Mouse (Mus musculus): Measurements from ENCODE around the gene Camk2b. TPM values are rescaled to one million over a fixed set of nuclear protein-coding genes. Genes with fewer than 3 reads are reported as not detected.
A peak's percentile ranks its signal among the peaks of the same experiment; 100 is the strongest.

Gene Camk2b
- total RNA-seq, 1 experiment from 2014 or later: 13.6 TPM

DNA sequence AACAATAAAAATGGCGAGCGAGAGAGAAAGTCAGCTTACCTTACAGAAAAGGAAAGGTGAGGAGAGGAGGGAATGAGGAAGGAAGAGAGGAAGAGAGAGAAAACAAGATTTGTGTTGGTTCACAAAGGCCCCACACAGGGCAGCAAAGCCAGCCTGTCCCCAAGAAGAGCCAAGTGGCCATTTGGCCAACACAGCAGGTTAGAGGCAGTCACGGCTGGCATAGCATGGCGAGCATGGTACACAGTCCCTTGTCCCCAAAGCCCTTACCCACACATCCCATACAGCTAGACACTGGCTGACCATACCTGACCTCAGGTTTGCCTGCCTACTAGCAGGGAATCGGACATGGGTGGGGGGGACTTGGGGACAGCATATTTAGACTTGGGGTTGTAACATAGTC, 82.5 kb downstream of the Camk2b start:
- no peak for DNase-seq

GRCm38 (mm10) chr11:5981323-5981722, 84.8 kb downstream of the Camk2b start:
- DNase-seq: no peak

DNA sequence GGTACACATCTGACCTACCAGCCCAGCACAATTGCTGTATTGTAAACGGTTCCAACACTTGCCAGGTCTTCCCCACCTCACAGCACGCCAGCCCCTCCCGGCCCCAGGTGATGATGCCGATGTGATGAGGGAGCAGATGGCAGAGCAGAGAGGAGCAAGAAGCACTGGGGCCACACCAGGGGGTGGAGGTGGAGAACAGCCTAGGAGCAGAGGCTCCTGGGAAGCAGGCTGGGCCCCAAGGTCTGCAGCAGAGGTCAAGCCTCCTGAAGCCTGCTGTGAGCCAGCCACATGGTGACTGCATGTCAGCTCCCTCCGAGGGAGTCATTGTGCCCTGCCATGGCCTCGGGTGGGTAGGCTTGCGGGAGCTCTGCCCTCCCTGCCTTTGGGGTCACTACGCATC, 85.6 kb downstream of the Camk2b start:
- DNase-seq: no peak

DNA sequence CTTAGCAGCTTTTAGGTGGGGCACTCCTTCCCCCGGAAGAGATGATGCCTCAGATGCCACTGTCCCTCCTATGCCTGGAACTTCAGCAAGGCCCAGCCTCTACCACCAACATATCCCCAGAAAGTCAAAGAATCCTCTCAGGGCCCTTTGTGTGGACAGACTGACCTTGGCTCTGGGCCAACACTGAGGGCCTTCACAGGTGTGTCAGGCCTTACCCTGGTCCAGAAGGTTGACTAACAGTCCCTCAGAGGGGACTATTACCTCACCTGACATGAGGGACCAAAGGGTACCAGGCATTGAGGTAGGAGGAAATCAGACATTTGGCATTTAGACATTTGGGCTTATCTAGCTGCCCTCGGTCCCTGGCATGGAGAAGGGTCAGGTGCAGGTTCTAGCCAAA, 86.1 kb downstream of the Camk2b start:
- no peak for DNase-seq

GRCm38 (mm10) chr11:5979088-5979487, 87.1 kb downstream of the Camk2b start:
- DNase-seq: no peak

DNA sequence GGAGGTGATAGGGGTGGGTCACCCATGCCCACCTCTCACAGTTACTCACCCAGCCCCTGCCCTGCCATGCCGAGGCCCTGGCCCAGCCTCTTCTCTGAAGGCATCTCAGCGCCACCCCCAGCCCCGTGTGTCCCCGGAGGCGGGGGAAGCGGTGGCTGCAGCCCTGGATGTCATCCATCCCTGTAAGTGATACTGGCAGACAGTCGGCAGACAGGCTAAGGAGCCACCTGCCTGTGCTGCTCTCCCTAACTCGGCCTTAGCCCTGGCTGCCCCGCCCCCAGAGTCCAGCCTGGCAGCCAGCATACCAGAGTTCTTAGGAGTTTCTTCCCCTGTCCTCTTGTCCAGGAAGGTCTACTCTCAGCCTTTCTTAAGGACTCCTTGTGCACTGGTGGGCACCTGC, 90.1 kb downstream of the Camk2b start:
- no peak for DNase-seq

- DNase-seq: no peak
Observed at GRCm38 (mm10) chr11:5975068-5975467, 91.1 kb downstream of the Camk2b start.

- no peak for DNase-seq
Observed at GRCm38 (mm10) chr11:5974053-5974452, 92.1 kb downstream of the Camk2b start.

GRCm38 (mm10) chr11:5973151-5973550, 93.0 kb downstream of the Camk2b start:
- DNase-seq: no peak

DNA sequence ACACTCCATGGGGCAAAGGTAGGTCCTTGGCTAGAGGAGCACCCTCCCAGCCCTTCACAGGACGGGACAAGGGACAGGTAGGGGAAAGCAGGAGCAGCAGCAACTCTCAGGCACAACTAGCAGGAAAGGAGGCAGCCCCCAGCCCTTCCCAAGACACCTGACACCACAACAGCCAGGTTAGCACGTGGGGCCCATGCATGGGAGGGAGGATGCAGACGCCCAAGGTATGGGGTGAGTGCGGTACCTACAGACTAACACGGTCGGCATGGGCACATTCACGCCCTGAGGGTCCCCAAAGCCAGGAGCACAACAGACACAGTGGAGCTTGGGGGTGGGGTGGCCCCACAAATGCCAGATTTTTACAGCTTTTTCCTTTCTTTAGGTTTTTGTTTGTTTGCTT, 95.0 kb downstream of the Camk2b start:
- DNase-seq: no peak

DNA sequence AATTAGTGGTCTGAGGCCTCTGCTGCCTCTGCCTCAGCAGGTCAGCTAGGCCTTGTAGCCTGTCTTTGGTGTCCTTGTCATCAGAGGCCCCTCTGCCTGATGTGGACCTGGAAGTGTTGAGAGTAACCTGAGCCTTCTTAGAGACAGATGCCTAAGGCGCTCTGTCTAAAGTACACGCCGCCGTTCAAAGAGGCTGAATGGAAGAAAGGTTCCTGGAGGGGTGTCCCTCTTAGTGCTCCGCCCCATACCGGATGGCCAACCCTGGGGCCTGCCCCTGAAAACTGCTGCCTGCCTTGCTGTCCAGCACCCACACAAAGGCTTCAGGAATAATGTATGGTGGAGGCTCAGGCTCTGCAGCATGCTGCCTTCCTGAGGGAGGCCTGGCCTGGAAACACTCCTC, 97.9 kb downstream of the Camk2b start:
- DNase-seq: no peak

DNA sequence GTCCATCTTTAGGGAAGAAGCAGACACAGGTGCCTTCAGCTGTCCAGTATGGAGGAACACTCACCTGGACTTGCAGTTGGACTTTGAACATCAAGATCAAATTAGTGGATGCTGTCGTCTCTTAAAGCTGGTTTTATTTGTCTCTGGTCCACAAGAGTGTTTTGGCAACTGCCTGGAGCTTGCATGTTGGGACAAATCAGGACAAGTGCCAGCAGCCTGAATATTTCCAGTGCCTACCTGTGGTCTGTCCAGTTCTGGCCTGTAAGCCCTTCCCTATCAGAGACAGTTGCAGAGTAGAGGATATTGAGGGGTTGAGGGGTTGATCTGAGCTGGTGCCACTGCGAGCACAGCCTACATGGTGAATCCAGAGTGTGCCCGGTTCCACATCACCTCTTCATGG, 99.4 kb downstream of the Camk2b start:
- DNase-seq: no peak

GRCm38 (mm10) chr11:5965865-5966264, 100.3 kb downstream of the Camk2b start:
- no peak for DNase-seq

GRCm38 (mm10) chr11:5960051-5960450, 106.1 kb downstream of the Camk2b start:
- no peak for DNase-seq

GRCm38 (mm10) chr11:5955546-5956276, 110.5 kb downstream of the Camk2b start, which contains the start of gene Ykt6:
TSS of gene Ykt6 (plus strand) at chr11:5955693.
- DNase-seq: peak; percentile 98

DNA sequence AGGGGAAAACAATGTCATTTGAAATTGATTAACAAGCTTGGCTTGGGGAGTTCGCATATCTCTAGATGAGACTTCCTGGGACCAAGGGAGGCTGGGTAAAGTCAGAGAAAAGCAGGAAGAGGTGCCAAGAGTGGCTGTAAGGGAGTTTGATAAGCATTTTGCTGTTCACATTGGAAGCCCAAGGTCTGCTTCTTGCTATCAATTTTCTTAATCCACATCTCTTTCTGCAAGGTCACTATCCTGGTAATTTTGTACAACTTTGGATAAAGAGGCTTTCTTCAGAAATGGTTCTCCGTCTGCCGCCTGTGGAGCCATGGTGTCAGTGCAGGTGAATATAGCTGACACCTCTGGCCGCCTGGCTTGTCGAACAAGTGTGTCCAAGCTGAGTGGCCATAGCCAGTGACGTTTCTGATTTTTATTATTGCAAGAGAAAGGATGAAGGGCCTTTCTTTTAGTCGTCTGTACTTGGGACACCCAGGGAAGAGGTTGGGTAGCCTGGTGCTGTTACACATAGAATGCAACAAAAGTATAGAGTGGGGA, 111.1 kb downstream of the Camk2b start:
- DNase-seq: no peak

GRCm38 (mm10) chr11:5954435-5954834, 111.7 kb downstream of the Camk2b start:
- DNase-seq: no peak

DNA sequence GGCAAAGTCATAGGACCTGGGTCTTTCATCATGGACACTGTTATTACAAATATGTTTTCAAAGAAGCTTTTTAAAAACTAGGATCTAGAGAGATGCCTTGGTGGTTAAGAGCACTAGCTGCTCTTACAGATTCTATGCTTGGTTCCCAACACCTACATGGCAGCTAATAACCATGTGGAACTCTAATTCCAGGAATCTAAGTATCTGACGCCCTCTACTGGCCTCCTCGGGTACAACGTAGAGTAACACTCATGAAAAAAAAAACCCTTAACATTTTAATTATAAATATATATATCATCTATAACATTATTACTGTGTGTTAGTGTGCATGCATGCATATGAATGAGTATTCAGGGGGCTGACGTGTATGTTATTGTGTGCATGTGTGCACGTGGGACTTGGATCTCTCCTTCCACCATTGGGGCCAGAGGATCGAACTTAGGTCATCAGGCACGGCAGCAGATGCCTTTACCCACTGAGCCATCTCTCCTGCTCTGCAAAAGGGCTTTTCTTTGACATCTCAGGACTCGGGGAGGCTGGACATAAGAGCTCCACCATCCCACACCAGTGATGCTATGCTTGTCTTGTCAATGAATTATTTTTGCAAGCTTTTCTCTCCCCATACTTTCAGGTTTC, 112.9 kb downstream of the Camk2b start:
- no peak for DNase-seq

DNA sequence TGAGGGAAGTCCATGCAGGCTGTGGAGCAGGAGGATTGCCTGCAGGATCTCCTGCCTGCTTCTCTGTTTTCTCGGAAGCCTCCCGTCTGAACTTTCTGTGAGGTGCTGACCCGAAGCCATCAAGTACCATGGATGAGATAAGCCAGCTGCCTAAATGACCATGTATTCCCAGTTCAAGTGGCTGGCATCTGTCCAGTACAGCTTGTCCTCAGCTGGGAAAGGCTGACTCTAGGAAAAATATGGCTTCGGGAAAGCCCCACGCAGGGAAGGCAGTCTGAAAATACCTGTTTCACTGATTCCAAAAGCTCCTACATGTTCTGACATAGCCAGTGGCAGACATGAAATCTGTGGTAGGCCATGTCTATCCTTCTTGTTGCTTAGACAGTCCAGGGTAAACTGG, 113.7 kb downstream of the Camk2b start:
- DNase-seq: peak; percentile 25

DNA sequence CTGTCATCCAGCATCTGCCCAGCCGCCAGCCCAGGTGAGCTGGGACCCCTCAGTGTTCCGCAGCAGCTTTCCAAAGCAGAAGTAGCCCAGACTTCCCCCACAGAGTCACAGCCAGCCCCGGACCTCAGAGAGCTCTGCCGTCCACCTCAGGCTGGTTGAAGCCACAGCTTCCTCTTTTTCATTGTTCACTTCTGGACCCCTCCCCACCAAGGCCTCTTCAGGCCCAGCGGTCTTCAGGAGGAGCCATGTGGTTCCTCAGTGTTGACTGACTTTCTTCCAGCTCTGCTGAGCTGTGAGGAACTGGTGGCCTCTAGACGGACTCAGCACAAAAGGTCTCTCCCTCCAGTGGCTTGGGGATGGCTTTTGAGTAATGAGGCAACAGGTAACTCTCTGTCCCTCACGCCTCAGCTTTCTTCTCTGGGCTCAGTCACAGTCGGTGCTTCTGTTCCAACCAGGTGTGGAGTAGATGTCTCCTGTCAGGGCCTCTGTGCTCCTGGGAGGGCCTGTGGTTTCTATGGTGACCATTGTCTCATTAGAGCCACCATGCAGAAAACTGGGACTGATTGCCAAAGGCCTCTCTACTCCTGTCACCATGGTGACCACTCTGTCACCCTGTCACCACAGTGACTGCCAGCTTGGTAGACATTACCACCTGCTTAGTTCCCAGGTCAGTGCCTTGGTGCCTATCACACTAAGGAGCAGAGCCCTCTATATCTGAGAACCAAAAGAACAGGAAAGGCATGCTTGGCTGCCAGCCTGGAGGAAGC, 116.4 kb downstream of the Camk2b start, which contains the start of gene Gck:
Gene Gck, minus strand, starts transcription at position 496 of the 767 bp plus-strand sequence.
- DNase-seq: no peak

DNA sequence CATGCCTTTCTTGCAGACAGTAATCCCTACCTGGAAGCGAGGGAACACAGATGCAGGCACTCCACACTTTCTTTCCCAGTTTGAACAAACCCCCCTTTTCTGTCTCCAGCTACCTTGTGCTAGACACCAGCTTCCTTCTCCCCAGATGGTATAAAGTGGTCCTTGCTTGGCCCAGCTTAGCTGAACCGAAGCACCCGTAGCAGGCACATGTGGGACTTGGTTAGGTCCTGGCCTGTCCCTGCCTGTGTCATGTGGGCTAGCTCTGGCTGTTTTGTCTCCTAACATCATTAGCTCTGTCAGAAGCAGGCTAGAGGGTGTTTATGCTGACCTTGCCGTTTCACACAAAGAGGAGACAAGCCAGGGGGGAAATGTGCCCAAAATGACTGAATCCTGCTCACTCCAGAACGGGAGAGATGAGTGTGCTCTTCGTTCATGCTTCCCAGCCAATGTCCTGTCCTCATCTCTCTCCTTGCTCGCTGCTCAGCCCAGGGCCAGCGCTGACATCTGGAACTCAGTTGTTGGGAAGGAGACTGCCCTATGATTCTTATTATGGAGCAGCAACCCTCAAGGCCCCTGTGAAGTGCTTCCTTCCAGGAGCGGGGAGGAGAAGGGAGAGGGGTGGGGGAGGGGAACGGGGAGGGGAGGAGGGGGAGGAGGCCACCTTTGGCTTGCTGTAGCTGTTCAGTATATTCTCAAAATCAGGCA, 117.5 kb downstream of the Camk2b start:
- DNase-seq: no peak

- DNase-seq: no peak
Observed at GRCm38 (mm10) chr11:5947796-5948195, 118.4 kb downstream of the Camk2b start.

Measured in adrenal gland, postnatal 25 days (tissue).